Mouse (Mus musculus) thymus, postnatal 10 days (tissue): ENCODE data around the gene Map3k1.

Experiments
- DNase-seq, 2 experiments: peaks; one replicate each; pipeline ENCODE4 v3.0.0; 2021; ENCODE audit warnings: low spot score in 2 of 2

The Map3k1 gene

DNA sequence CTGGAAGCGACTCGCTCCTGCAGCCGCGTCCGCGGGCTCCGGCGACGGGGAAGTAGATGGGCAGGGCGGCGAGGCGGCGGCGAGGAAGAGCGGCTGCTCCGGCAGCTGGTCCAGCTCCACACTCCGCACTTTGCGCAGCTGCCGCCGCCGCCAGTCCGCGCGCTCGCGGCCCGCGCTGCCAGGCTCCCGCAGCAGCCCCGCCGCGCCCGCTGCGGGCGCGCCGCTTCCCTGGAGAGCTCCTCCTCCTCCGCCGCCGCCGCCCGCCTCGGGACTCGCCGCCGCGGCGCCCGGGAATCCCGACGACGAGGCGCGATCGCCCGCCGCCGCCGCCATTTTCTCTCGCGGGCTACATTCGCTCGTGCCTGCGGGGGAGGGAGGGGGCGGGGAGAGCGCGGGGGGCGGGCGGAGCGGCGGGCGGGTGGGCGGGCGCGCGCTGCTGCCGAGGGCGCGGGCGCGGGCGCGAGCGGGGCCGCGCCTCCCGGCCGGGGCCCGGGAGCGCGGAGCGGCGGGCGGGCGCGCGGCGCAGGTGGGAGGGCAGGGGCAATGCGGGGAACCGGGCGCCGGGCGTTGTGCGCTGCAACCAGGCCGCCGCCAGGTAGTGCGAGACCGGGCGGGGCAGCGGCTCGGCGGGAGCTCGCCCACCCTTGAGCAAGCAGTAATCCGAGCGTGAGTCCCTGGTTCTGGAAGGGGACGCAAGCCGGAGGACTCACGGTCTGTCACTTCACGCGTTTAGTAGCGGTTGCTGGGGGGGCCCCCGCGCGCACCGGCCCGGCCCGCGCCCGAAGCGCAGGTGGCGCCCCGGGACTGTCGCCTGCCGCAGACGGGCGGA lies at the start of gene Map3k1:
TSS of gene Map3k1 (minus strand) at position 357 of the 829 bp plus-strand sequence.
- DNase-seq: peak; percentile 68 to 78

DNA sequence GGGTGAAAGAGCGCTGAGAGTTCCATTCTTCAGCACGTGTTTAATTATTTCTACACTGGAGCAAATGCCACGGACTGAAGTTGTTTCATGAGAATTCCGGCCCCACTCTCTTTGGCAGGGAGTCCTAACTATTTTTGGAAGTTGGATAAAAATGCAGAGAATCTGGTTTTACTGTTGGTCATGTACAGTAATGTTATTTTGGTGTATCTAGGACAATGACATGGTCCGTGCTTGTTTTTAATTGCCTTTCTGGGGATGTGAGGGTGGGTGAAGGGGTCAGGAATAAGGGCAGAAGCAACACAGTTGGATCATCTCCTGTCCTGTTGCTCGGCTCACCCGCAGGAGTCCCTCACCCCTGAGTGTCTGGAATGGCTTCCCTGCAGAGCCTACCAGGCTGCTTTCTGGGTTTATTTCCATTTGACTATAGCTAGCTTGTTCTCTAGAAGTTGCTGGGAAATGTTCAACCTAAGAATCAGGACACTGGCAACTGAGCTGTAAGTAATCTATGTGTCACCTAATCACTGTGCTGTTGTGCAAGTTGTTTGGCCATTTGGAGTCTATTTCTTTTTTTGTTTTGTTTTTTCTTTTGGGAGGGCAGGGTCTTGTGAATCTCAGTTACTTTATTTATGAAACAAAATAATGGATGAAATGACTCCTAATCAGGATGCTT lies 48.1 kb upstream of the Map3k1 start:
- no peak for DNase-seq

DNA sequence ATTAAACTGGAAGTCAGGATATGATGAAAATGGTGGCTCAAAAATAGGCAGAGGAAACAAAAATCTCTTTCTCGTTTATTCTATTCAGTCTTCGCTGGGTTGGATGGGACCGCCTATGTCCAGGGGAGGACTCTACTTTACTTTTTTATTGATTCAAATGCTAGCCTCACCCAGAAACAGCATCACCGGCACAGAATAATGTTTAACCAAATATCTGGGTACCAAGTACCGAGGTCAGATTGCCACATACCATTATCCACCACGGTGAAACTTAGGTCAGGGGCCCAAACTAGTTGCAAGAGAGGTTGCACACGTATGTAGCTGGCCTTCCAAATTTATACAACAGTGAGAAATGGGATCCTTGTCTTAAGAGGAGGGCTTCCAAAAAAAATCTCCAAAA lies 47.4 kb upstream of the Map3k1 start:
- no peak for DNase-seq

DNA sequence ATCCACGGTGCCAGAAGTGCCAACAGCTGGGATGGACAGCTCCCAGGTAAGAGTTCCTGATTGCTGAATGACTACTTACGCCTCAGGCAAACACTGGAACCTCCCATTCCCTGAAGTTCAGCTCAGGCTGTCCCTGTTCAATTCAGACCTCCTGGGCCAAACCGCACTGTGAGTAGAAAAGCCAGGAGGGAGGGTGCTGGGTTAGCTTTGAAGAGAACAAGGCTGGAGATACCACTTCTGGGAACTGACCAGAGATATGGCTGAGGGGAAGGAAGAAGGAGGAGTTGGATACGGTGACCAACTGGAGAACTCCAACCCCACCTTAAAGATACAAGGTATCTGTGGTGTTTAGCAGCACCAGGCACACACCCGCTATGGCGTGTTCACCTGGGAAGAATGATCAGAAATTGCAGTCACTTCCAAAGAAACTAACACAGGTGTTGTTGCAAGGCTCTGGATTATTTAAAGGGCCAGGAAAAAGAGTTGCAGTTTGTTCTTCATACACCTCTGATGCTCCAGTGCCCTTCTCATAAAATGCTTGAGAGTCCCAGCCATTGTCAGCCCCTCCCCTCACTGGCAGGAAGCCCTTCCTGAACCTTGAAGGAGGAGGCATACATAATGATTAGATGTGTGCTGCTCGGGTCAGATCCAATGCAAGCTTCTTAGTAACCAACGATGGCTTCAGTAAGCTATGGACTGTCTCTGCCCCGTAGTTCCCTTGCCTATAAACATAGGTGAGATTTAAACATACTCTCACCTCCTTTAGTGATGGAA lies 43.8 kb upstream of the Map3k1 start:
- DNase-seq: no peak

DNA sequence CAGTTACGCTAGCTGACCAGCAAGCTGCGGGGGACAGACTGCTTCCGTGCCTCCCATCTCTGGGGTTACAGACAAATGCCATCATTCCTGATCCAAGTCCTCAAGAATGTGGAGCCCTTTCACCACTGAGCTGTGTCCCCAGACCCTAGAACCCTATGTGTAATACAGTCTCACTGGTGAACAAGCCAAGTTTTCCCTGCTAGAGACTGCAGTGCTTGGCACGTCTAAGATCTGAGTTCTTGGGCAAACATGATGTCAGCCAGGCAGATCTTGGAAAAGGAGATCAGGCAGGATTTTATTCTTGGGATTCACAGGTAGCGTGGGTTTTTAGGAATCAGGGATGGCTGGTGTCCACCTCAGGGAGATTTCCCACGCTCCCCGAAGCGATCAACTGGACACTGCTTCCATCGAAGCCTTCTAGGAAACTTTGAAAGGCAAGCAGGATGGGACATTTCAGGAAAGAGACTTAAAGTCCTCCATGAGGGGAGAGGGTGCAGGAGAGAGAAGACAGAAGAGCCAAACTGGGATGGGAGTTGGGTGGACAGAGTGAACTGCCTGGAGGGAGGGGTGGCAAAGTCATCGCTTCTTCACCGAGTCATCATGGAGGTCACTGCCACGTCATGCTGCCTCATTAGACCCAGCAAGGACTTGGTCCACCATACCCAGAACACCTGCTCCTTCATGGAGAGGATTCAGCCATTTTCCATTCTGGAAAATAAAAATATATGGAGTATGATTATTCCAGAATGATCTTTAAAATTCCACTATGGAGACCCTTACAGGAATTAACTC lies 41.4 kb upstream of the Map3k1 start:
- DNase-seq: no peak

DNA sequence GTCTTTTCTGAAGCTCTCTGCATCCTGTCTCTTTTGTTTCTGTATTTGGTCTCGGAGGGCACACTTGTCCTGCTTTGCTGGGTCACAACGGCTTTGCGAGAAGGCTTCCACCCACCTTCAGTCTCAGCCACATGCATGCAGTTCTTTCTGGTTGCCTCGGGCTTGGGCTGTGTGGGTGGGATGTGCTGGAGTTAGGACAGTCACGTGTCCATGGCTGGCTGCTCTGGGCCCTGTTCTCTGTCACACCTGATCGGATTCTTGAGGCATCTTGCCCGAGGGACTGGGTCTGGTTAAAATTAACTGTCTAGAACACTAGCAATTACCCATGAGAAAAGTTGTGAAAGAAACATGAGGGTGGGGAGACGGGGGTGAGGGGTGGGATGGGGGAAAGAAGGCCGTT lies 36.7 kb upstream of the Map3k1 start:
- DNase-seq: no peak

DNA sequence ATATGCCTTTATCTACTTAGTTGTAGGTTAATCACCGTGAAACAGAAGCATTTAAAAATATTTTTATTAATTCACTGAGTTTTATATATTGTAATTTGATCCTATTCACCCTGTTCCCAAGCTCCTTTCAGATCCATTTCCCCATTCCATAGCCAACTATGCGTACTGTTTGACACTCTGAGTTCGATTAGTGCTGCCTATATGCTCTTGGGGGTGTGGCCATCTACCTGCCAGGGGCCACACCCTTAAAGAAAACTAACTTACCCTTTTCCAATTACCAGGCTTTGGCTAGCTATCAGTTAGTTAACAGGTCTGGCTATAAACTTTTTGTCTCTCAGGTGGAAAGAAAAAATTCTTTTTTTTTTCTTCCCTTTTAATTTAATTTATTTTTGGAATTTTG lies 35.5 kb upstream of the Map3k1 start:
- DNase-seq: no peak

DNA sequence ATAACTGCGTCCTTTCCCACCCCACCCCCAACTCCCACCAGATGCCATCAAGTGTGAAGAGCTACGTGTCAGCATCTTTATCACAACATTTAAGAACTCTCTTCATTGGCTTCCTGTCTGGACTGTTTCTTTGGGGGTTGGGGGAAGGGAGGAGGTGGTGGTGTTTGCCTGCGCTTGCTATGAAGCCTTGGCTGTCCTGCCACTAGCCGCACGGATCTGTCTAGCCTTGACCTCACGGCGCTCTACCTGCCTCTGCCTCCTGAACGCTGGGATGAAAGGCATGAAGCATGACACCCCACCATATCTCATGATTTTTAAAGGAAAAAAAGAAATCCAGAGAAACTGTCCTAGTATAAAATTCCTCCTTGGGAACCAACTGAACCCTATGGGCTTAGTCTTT lies 27.0 kb upstream of the Map3k1 start:
- DNase-seq: no peak

DNA sequence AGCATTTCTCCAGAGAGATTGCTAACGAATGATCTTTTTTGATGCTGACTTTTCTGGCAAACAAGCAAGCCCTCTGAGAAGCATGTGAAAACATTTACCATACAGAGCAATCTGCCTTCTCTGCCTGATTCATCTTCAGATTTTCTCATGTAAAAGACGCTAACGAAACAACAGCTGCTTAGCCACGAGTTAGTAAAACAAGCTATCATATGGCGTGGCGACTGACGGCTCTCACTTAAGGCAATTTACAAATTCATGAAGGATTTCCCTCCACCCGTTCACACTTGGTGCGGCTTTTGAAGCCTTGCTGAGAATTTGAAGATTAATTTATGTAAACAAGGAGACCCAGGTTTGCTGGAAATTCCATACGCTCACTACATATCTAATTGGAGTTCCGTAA lies 25.8 kb upstream of the Map3k1 start:
- no peak for DNase-seq

DNA sequence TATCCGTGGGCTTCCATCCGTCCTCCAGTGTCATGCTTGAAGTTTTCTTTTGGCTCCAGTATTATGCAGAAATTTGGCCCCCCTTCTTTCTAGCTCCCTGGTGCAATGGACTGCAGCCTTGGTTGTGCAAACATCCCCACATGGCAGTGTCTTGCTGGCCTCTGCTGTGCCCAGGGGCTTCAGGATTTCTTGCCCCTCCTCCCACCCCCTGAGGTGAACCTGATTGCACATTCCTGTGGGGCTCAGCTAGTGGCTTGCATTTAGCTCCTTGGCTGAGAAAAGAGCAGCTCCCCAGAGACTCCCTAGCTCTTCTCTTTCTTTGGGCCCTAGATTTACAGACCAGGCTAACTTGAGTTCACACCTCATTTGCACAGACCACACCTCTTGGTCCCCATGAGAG lies 20.7 kb upstream of the Map3k1 start:
- no peak for DNase-seq

DNA sequence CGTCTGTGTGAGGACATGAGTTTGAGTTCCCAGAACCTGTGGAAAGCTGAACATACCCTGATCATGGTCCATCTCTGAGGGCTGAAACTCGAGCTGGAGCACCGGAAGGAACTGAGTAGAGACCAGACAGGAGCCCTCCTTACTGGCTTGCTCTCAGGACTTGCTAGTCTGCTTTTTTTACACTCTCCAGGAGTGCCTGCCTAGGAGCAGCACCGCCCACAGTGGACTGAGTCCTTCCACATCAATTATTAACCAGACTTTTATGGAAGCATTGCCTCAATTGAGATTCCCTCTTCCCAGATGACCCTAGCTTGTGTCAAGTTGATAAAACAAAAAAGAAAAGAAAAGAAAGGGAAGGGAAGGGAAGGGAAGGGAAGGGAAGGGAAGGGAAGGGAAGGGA lies 18.7 kb upstream of the Map3k1 start:
- DNase-seq: no peak

DNA sequence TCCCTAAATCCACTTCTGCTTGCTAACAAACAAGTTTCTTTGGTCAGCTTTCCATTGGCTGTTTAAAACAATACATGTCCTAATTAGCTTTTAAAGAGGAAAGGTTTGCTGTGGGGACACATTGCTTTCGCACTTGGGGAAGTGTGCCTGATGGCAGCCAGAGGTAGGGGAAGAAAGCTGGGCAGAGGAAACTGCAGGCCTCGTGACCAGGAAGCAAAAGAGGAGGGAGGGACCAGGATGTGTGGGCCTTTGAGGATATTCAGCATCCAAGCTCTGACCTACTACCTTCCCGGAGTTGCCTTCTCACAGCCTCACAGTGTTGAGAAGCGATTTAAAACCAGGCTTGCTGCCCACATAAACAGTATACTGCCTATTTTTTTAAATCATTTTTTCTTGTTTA lies 15.4 kb upstream of the Map3k1 start:
- no peak for DNase-seq

DNA sequence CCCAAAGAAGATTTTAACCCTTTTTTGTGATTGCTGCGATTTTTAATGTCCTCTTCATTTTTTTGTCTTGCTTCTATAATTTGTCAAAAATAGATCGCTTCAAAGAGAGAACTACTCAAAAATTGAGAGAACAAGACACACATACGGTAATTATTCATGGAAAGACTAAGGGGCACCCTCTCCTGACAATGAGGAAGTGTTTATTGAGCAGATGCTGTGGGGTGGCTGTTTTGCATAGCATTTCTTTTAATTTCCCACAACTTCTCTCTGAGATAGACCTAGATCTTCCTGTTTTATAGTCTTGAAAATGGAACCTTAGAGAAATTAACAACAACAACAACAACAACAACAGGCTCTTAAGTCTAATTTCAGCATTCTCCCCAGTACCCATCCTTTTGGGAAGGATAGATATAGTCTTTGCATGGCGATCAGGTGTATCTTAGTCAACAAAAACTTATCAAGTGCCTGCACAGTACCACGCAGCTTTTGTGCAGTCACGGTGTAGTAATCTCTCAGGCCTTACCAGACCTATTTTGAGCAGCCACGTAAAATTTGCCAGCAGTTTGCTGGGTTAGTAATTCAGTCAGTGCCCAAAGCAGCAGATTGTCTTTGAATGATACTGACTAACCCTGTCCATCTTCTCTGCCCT lies 13.1 kb upstream of the Map3k1 start:
- DNase-seq: no peak

DNA sequence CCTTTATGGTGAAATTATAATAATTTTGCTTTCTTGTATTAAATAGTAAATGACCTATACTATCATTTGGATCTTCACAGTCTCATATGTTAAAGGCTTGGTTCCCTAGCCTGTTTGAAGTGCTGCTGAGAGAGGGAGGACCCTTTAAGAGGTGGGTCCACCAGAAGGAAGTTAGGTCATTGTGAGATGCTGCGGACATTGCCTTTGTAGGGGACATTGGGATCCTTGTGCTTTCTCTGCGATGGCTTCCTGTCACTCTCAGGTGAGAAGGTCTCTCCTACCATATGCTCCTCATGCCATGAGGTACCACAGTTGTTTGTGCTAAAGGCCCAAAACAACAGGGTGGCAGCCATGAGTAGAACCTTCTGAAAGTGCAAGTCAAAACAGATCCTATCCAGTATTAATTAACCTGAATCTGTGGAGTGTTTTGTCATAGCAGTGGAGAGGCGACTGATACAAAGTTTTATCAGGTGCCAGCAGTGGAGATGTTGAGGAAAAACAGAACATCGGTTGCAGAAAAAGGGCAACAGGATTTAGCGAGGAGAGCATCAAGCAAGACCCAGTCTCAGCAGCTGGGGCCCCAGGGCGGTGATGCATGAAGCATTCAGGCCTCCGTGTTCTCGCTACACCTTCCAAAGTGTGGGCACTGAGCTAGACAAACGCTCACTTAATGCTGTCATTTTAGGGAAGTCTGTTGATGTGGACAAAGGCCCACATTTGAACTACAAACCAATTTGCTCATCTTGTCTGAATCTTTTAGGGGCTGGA lies 11.0 kb upstream of the Map3k1 start:
- DNase-seq: no peak

DNA sequence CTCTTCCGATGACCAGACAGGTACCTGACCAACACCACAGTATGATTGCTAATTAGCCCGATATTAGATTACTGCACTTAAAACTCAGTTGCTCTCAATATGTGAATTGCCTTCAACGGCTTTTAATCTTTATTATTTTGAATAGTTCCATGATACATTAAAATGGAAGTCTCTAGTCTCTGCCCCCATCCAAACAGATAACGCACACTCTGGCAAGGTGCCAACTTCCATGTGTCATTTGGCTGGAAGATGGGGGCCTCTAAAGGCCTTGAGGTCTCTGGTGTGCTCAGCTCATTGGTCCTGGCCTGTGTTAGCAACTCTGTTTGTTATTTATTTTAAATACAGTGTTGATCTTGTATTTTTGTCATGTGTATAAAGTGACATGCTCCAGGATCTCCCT lies 10.3 kb upstream of the Map3k1 start:
- no peak for DNase-seq

DNA sequence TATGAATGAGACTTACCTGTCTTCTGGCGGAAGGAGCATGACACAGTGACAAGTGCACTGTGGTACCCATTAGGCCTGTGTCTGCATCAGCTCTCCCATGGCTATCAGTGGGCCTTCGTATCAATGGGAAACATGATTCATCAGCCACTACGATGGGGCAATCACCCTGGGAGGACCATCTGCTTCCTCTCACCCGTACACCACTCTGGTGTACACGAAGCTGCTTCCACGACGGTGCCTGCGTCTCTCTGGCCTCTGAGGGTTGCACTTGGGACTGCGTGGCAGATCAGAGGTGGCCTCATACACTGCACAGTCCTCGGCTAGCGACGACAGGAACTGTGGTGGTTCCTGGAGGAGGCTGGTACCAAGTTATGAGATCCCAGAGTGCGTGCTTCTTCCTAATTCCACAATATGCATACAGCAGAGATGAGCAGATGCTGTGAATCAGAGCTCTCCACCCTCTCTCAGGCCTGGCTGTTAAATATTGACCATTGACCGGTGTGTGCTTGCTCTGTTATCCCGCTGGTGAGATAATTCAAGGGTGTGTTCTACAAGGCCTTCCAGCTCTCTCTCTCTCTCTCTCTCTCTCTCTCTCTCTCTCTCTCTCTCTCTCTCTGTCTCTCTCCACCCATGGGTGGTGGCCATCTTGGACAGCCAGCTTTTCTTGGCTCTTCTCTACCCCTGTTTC lies 9.6 kb upstream of the Map3k1 start:
- no peak for DNase-seq

DNA sequence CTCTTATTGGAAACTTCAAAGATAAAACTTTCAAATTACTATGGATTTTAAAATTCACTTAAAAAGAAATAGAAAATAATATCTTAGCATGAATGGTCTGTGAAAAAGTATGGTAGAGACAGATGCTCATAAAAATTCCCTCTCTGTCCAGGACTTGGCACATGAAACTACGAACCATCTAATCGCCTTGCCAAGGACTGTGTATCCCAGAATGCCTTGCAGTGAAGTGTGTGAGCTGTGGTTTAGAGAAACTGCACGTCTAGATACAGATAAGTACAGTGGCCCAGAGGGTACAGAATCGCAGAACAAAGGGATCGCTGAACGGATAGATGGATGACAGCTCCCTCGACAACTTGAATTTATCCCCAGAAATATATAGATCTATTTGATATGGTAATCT lies 9.0 kb upstream of the Map3k1 start:
- DNase-seq: no peak

DNA sequence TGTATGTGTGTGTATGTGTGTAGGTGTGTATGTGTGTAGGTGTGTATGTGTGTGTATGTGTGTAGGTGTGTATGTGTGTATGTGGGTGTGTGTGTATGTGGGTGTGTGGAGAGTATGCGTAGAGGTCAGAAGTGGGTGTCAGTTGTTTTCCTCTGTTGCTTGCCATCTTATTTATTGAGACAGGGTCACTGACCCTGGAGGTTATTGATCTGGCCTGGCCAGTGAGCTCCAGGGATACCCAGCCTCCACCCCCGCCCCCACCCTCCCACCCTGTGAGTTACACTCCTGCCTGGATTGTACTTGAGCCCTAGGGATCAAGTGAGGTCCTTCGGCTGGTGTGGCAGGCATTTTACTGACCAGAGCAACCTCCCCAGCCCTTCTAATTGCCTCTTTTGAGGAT lies 7.6 kb upstream of the Map3k1 start:
- DNase-seq: no peak

DNA sequence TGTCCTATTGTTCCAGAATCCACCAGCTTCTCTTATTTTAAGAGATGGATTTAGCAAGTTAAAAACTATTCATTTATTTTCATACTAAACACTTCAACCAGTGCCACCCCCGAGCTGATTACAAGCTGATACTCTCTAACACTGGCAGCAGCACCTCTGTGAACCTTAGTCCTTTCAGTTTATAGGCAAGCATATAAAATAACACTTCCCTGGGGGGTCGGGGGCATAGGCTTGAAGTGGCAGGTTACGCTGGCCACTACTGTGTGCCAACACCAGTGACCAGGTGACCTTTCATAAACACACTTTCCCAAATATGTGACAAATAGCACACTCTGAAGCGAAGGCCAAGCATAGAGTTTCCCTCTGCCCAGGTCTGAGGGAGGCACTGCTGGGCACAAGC lies 6.7 kb upstream of the Map3k1 start:
- DNase-seq: no peak

DNA sequence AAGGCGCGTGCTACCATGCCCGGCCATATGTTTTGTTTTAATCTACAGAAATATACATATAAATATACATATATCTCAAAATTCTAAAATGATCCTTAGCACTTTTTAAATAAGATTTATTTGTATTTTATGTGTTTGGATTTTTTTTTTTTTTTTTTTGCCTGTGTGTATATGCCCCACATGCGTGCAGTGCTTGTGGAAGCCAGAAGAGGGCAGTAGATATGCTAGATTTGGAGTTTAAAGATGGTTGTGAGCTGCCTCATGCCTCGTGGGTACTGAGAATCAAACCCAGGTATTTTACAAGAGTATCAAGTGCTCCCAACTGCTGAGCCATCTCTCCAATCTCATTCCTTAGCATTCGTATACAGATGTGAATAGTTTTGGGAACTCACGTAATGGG lies 6.2 kb upstream of the Map3k1 start:
- no peak for DNase-seq
